Mouse (Mus musculus): ENCODE results near the gene Gm49405.

DNA sequence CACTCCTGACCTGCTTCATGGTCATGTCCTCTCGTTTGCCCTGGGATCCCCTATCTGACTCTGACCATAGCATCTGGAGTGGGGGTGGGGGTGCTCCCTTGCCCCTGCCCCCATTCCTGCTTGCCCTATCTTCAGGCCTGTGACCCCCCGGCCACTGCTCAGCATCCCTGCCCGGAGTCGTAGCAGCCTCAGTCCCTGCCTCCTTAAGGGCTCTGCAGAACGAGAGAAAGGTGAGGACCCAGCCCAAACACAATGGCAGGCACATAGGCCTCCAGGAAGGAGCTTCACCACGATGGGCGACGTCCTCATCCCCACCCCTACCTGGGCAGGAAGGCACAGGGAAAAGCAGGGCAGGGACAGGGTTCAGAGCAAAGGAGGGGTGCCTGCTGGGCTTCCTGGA is 2.1 kb upstream of the Gm49405 start:
- TF ChIP-seq CTCF (IDR thresholded peaks at IDR 0.05; ENCODE audit: borderline replicate concordance, extremely low read depth, insufficient read depth, insufficient read length) (no peak), POLR2A (IDR thresholded peaks at IDR 0.05; ENCODE audit: borderline replicate concordance, extremely low read depth, insufficient read depth, insufficient read length, poor library complexity, severe bottlenecking) (no peak)
